Mouse (Mus musculus): Measurements from ENCODE around the gene She.
A peak's percentile ranks its signal among the peaks of the same experiment; 100 is the strongest.
"Not testable (repeated sequence)": the region's sequence is repeated elsewhere in the genome, so short reads cannot be mapped to it uniquely, and the experiment has no call there.

She gene

GRCm38 (mm10) chr3:89830815-89831591, at the start of gene She:
Gene She, plus strand, starts transcription at chr3:89831370.
- no peak for DNase-seq (ENCODE audit: low read depth, low spot score)

GRCm38 (mm10) chr3:89781640-89782039, 49.5 kb upstream of the She start:
- DNase-seq (ENCODE audit: low read depth, low spot score), result no peak

- DNase-seq (ENCODE audit: low read depth, low spot score), result no peak
Observed at GRCm38 (mm10) chr3:89784991-89785753, 46.0 kb upstream of the She start.

- no peak for DNase-seq (ENCODE audit: low read depth, low spot score)
Observed at GRCm38 (mm10) chr3:89786275-89786674, 44.9 kb upstream of the She start.

GRCm38 (mm10) chr3:89788680-89789352, 42.4 kb upstream of the She start:
- DNase-seq (ENCODE audit: low read depth, low spot score), result no peak

GRCm38 (mm10) chr3:89794616-89795015, 36.6 kb upstream of the She start:
- DNase-seq (ENCODE audit: low read depth, low spot score), result no peak

- DNase-seq (ENCODE audit: low read depth, low spot score), result no peak
Observed at GRCm38 (mm10) chr3:89795746-89796145, 35.4 kb upstream of the She start.

GRCm38 (mm10) chr3:89796358-89796757, 34.8 kb upstream of the She start:
- DNase-seq (ENCODE audit: low read depth, low spot score), result no peak

GRCm38 (mm10) chr3:89798518-89798917, 32.7 kb upstream of the She start:
- no peak for DNase-seq (ENCODE audit: low read depth, low spot score)

GRCm38 (mm10) chr3:89799476-89799875, 31.7 kb upstream of the She start:
- no peak for DNase-seq (ENCODE audit: low read depth, low spot score)

- DNase-seq (ENCODE audit: low read depth, low spot score), result not testable (repeated sequence)
Observed at GRCm38 (mm10) chr3:89800078-89800477, 31.1 kb upstream of the She start.

- DNase-seq (ENCODE audit: low read depth, low spot score), result no peak
Observed at GRCm38 (mm10) chr3:89800774-89801506, 30.2 kb upstream of the She start.

- DNase-seq (ENCODE audit: low read depth, low spot score), result no peak
Observed at GRCm38 (mm10) chr3:89801507-89801847, 29.7 kb upstream of the She start.

- DNase-seq (ENCODE audit: low read depth, low spot score), result no peak
Observed at GRCm38 (mm10) chr3:89802876-89803275, 28.3 kb upstream of the She start.

- no peak for DNase-seq (ENCODE audit: low read depth, low spot score)
Observed at GRCm38 (mm10) chr3:89805179-89805578, 26.0 kb upstream of the She start.

- DNase-seq (ENCODE audit: low read depth, low spot score), result no peak
Observed at GRCm38 (mm10) chr3:89806751-89807150, 24.4 kb upstream of the She start.

GRCm38 (mm10) chr3:89807171-89807570, 24.0 kb upstream of the She start:
- DNase-seq (ENCODE audit: low read depth, low spot score), result no peak

GRCm38 (mm10) chr3:89807881-89808280, 23.3 kb upstream of the She start:
- DNase-seq (ENCODE audit: low read depth, low spot score), result peak; percentile 60

GRCm38 (mm10) chr3:89808638-89809037, 22.5 kb upstream of the She start:
- peak; percentile 80 for DNase-seq (ENCODE audit: low read depth, low spot score)

- DNase-seq (ENCODE audit: low read depth, low spot score), result no peak
Observed at GRCm38 (mm10) chr3:89810841-89811240, 20.3 kb upstream of the She start.

GRCm38 (mm10) chr3:89812166-89812565, 19.0 kb upstream of the She start:
- DNase-seq (ENCODE audit: low read depth, low spot score), result no peak

- no peak for DNase-seq (ENCODE audit: low read depth, low spot score)
Observed at GRCm38 (mm10) chr3:89814051-89814450, 17.1 kb upstream of the She start.

Data from c-Kit-negative CD71-positive TER-119-positive erythroid progenitor cells, embryonic 14.5 days (primary cell).